Mouse (Mus musculus) heart, adult 2 months (tissue): ENCODE measurements around the gene Tomm40l. TPM values are rescaled to one million over a fixed set of nuclear protein-coding genes. Genes with fewer than 3 reads are reported as not detected.
A peak's percentile ranks its signal among the peaks of the same experiment; 100 is the strongest.

Source experiments
- DNase-seq, 2 experiments: peaks; one replicate each; pipeline ENCODE4 v3.0.0; 2021
- H3K27ac ChIP-seq: fragments of 200-600 bp; 2 replicates; pipeline ENCODE4 v1.8.1; 2022
- H3K27me3 ChIP-seq: fragments of 200-500 bp; 2 replicates; pipeline ENCODE4 v1.6.1; 2012; ENCODE audit warnings: mild to moderate bottlenecking, low read length, inconsistent platforms, mixed read lengths; ENCODE audit not compliant: control insufficient read depth, insufficient read depth
- H3K36me3 ChIP-seq: fragments of 200-500 bp; 2 replicates; pipeline ENCODE4 v1.6.1; 2012; ENCODE audit warnings: low read length, inconsistent platforms; ENCODE audit not compliant: control insufficient read depth, insufficient read depth
- H3K4me1 ChIP-seq: fragments of 200-500 bp; 2 replicates; pipeline ENCODE4 v1.6.1; 2011; ENCODE audit warnings: low read length; ENCODE audit not compliant: control insufficient read depth, insufficient read depth
- H3K4me3 ChIP-seq: fragments of 200-600 bp; 2 replicates; pipeline ENCODE4 v1.8.1; 2022
- H3K79me2 ChIP-seq: fragments of 200-500 bp; replicated peaks from 2 replicates; pipeline ENCODE4 v1.6.1; 2012; ENCODE audit warnings: mild to moderate bottlenecking, inconsistent platforms, low read length, moderate library complexity, mixed read lengths; ENCODE audit not compliant: control insufficient read depth, insufficient read depth
- H3K9ac ChIP-seq: fragments of 200-500 bp; 2 replicates; pipeline ENCODE4 v1.6.1; 2012; ENCODE audit warnings: low read depth, mild to moderate bottlenecking, control low read depth, inconsistent platforms, low read length, mixed read lengths
- CTCF ChIP-seq: fragments of 200-600 bp; IDR thresholded peaks from 2 replicates; pipeline ENCODE4 v1.8.1; 2022; ENCODE audit warnings: antibody characterized with exemption, mild to moderate bottlenecking, moderate library complexity
- EP300 ChIP-seq: fragments of 200-500 bp; IDR thresholded peaks from 2 replicates; pipeline ENCODE4 v1.6.1; 2011; ENCODE audit warnings: low read depth, low read length, control low read depth; ENCODE audit not compliant: insufficient read depth
- POLR2A ChIP-seq: fragments of 200-500 bp; IDR thresholded peaks from 2 replicates; pipeline ENCODE4 v1.6.1; 2011; ENCODE audit warnings: mild to moderate bottlenecking, low read depth, low read length, control low read depth; ENCODE audit not compliant: insufficient read depth
- WGBS: fragments of 180-500 bp; shearing (Covaris S2); methylation state at CpG from one replicate; pipeline ENCODE4 v1.1.7; 2018; 5-methylcytosine and 5-hydroxymethylcytosine counted together
- intact Hi-C: fragments of 180-260 bp; cut with DNase I; formaldehyde crosslinking; loops from one replicate; pipeline ENCODE4 v1.15.1; 2025
- polyA plus RNA-seq: library from polyadenylated mRNA; depleted of rRNA; stranded (reverse); fragments of >200 nt; gene quantifications from 2 replicates; pipeline ENCODE4 v1.2.3, GENCODE M21; 2012
- total RNA-seq, 2 experiments: library from RNA; stranded (reverse); gene quantifications; 2 replicates each; pipeline ENCODE4 v1.2.3; 2021

Tomm40l gene
- total and polyA plus RNA-seq, 3 experiments = 63.9 to 81.6 (median 79.8) TPM

DNA sequence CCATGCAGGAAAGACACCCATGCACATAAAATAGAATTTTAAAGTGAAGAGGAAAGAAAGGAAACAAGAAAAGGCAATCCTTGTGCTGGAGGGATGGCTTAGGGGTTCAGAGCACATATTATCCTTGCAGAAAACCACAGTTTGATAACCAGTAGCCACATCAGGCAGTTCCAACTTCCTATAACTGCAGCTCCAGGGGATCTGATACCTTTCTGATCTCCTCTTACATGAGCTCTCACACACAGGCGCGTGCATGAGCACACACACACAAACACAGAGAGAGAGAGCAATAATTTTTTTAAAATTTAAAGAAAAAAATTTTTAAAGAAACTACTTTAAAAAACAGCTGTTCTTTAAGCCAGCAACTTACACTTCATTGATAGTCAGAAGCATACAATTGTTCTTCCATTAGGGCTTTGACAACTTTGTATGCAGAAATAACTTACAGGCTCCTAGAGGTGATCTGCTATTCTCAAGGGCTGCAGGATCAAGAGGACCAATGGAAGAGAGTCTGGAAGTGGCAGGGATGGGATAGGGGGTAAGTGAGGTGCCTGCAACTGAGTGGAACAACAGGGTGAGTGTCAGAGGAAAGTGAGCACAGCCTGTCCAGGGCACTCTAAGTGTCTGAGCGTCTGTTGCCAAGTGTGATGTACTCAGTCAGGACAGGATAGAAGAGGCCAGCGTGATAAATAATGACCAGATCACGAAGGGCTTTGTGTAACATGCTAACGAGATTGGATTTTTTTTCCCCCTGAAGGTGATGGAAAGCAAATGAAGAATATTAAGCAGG, 16.4 kb downstream of the Tomm40l start:
- Histone ChIP-seq H3K27me3 (no peaks in the 10 kb centered on the region), H3K9ac (no peak overlapping the region), H3K36me3 (no peaks in the 10 kb centered on the region), H3K27ac (no peak overlapping the region), H3K4me3 (no peak overlapping the region), H3K79me2 (no peaks in the 10 kb centered on the region), H3K4me1 (peaks cover 3% of the 10 kb centered on the region; the same call in 1 of the 2 replicates)
- intact Hi-C loops = no loop called here
- 58% methylated on average over 6 of the region's 6 CpGs for WGBS
- TF ChIP-seq EP300 (peak; percentile 86), POLR2A (no peak), CTCF (no peak)
- DNase-seq = peak in 1 of 2 experiments; percentile 35

DNA sequence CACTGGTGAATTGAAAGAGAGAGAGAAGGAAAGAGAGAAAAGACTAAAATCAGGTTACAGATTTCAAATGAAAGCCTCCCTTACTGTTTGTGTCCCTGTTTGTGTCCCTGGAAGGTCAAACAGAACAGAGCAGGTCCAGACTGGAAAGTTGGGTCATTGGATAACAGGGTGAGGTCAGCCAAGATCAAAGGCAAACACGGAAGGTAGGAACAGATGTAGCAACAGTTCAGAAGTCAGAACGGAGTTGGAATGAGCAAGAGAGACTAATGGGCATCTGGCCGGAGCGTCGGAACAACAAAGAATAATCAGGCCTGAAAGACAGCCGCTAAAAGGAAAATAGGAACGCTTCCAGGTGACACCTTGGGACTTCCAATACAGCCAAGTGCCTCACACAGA, 18.1 kb downstream of the Tomm40l start:
- H3K9ac ChIP-seq = no peak overlapping the region
- peaks cover 3% of the 10 kb centered on the region; the same call in 1 of the 2 replicates for H3K4me1 ChIP-seq
- intact Hi-C loops = no loop called here
- H3K27me3 ChIP-seq = no peaks in the 10 kb centered on the region
- H3K27ac ChIP-seq = peak overlapping the region; percentile 10
- H3K4me3 ChIP-seq = no peak overlapping the region
- DNase-seq = no peak
- H3K79me2 ChIP-seq = no peaks in the 10 kb centered on the region
- H3K36me3 ChIP-seq = no peaks in the 10 kb centered on the region
- TF ChIP-seq CTCF (no peak), POLR2A (no peak), EP300 (no peak)
- WGBS = 44% methylated on average over 7 of the region's 7 CpGs

DNA sequence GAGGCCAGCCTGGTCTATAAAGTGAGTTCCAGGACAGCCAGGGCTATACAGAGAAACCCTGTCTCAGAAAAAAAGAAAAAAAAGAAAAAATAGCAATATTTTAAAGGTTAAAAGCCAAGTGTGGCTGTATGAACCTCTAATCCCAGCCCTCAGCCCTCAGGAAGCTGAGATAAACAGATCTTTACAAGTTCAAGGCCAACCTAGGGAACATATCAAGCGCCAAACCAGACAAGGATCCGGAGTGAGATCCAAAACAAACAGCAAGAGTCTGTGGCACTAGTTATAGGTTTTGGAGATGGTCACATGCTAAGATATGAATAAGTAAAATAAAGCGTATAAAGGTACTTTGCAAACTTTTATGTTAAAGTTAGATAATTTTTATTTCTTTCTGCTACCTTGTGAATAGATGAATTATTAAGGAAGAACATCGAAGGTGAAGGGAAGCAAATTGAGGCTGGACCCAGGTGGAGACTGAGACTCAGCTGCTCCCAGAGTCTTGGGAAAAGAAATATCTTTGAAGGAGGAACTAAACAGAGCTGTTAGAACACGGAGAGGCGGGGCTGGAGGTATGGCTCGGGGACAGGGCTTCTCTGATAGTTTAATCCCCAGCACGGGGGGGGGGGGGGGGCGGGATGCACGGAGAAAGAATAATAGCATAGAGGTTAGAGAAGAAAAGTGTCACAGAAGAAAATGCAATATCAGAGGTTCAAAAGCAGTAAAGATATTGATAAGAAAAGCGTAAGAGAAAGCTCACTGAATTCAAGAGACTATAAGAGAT, 18.7 kb downstream of the Tomm40l start:
- H3K9ac ChIP-seq = no peak overlapping the region
- no peak for DNase-seq
- H3K4me1 ChIP-seq = peaks cover 3% of the 10 kb centered on the region; the same call in 1 of the 2 replicates
- H3K27me3 ChIP-seq = no peaks in the 10 kb centered on the region
- peak overlapping the region; percentile 10 for H3K27ac ChIP-seq
- no peak for TF ChIP-seq POLR2A
- no peak for TF ChIP-seq CTCF
- no peak for TF ChIP-seq EP300
- H3K4me3 ChIP-seq = no peak overlapping the region
- no peaks in the 10 kb centered on the region for H3K36me3 ChIP-seq
- no peaks in the 10 kb centered on the region for H3K79me2 ChIP-seq
- 53% methylated on average over 11 of the region's 11 CpGs for WGBS
- intact Hi-C loops = no loop called here

DNA sequence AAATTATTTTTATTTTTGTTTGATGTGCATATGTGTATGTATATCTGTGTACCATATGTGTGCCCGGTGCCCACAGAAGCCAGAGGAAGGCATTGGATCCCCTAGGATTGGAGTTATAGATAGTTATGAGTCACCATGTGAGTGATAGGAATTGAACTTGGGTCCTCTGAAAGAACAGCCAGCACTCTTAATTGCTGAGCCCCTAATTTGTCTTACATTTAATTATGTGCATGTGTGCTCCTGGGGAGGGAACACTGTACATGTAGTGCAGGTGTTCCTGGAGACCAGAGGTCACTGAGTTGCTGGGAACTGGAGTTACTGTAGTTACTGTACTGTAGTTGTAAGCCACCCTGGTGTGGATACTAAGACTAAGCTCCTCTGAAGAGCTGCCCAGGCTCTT, 21.5 kb downstream of the Tomm40l start:
- WGBS = 100% methylated on average over 1 of the region's 1 CpGs
- peaks cover 3% of the 10 kb centered on the region; the same call in 1 of the 2 replicates for H3K4me1 ChIP-seq
- intact Hi-C loops = no loop called here
- no peak overlapping the region for H3K27ac ChIP-seq
- no peak for TF ChIP-seq EP300
- no peak for TF ChIP-seq CTCF
- TF ChIP-seq POLR2A = no peak
- H3K79me2 ChIP-seq = no peaks in the 10 kb centered on the region; the same call in 1 of the 2 replicates
- no peak overlapping the region for H3K9ac ChIP-seq
- DNase-seq = no peak
- H3K4me3 ChIP-seq = no peak overlapping the region
- H3K36me3 ChIP-seq = no peaks in the 10 kb centered on the region
- H3K27me3 ChIP-seq = 0 out of 2 replicates have a peak, but pooled peaks cover 1% of the 10 kb centered on the region

DNA sequence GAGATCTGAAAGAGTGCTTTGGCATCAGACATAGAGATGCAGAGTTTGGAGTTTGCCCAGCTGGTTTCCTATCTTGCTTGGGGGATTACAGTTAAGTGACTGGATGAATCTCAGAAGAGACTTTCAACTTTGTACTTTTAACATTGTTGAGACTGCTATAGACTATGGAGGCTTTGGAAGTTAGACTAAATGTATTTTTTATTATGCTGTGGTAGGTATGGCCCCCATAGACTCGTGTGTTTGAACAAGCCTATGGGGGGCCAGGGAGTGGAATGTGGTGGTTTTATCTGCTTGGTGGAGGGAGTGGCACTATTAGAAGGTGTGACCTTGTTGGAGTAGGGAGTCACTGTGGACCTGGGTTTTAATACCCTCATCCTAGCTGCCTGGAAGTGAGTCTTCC, 22.8 kb downstream of the Tomm40l start:
- Histone ChIP-seq H3K27me3 (0 out of 2 replicates have a peak, but pooled peaks cover 1% of the 10 kb centered on the region), H3K79me2 (peaks cover 2% of the 10 kb centered on the region; the same call in 1 of the 2 replicates), H3K4me1 (peaks cover 2% of the 10 kb centered on the region), H3K9ac (no peak overlapping the region), H3K27ac (no peak overlapping the region), H3K4me3 (no peak overlapping the region), H3K36me3 (no peaks in the 10 kb centered on the region)
- TF ChIP-seq EP300 = no peak
- no peak for TF ChIP-seq POLR2A
- no peak for TF ChIP-seq CTCF
- no peak for DNase-seq
- WGBS = 53% methylated on average over 1 of the region's 1 CpGs
- intact Hi-C loops = no loop called here
